Mouse (Mus musculus) embryonic facial prominence, embryonic 13.5 days (tissue): ENCODE data around the gene Ddx52. TPM values are rescaled to one million over a fixed set of nuclear protein-coding genes. Genes with fewer than 3 reads are reported as not detected.

Experiments used
- ATAC-seq: fragments of 200-750 bp; cut with Nextera tagmentation; 2 replicates; pipeline ENCODE4 v1.8.0; 2017; ENCODE audit warnings: low read depth; ENCODE audit not compliant: insufficient number of reproducible peaks, insufficient read depth, low FRiP score, low TSS enrichment
- H3K27ac ChIP-seq: fragments of 300-500 bp; sonication (generic); 2 replicates; pipeline ENCODE4 v1.5.1; 2015; ENCODE audit warnings: moderate library complexity, mild to moderate bottlenecking, inconsistent platforms
- H3K27me3 ChIP-seq: fragments of 300-500 bp; sonication (generic); 2 replicates; pipeline ENCODE4 v1.6.1; 2015; ENCODE audit warnings: mild to moderate bottlenecking, inconsistent platforms
- H3K36me3 ChIP-seq: fragments of 300-500 bp; sonication (generic); 2 replicates; pipeline ENCODE4 v1.6.1; 2015; ENCODE audit warnings: mild to moderate bottlenecking, inconsistent platforms
- H3K4me1 ChIP-seq: fragments of 300-500 bp; sonication (generic); 2 replicates; pipeline ENCODE4 v1.6.1; 2015; ENCODE audit warnings: inconsistent platforms
- H3K4me2 ChIP-seq: fragments of 300-500 bp; sonication (generic); 2 replicates; pipeline ENCODE4 v1.6.1; 2015; ENCODE audit warnings: moderate library complexity, mild to moderate bottlenecking, inconsistent platforms
- H3K4me3 ChIP-seq: fragments of 300-500 bp; sonication (generic); 2 replicates; pipeline ENCODE4 v1.5.1; 2015; ENCODE audit warnings: mild to moderate bottlenecking, inconsistent platforms
- H3K9ac ChIP-seq: fragments of 300-500 bp; sonication (generic); 2 replicates; pipeline ENCODE4 v1.6.1; 2015; ENCODE audit warnings: mild to moderate bottlenecking, inconsistent platforms
- H3K9me3 ChIP-seq: fragments of 300-500 bp; sonication (generic); 2 replicates; pipeline ENCODE4 v1.6.1; 2016; ENCODE audit warnings: inconsistent platforms
- WGBS: fragments of 180-500 bp; shearing (Covaris S2); methylation state at CpG from one replicate; pipeline ENCODE4 v1.1.7; 2015; ENCODE audit warnings: mixed read lengths; 5-methylcytosine and 5-hydroxymethylcytosine counted together
- polyA plus RNA-seq: library from polyadenylated mRNA; unstranded; fragments of >200 nt; fragmentation: Nextera tagmentation; extraction: Ambion mirVana; gene quantifications from 2 replicates; pipeline ENCODE4 v1.2.1, GENCODE M21; 2015

Ddx52 gene
- polyA plus RNA-seq, 1 experiment from 2014 or later, result 42.7 TPM

GRCm38 (mm10) chr11:83932506-83933106 lies 9.3 kb upstream of the Ddx52 start:
- no peak overlapping the region for H3K9ac ChIP-seq
- no peaks in the 10 kb centered on the region for H3K4me1 ChIP-seq
- 79% methylated on average over 10 of the region's 10 CpGs for whole genome bisulfite sequencing
- H3K27ac ChIP-seq, result no peak overlapping the region
- H3K4me3 ChIP-seq, result no peak overlapping the region
- H3K4me2 ChIP-seq, result no peak overlapping the region
- no peak for ATAC-seq
- no peaks in the 10 kb centered on the region for H3K36me3 ChIP-seq
- H3K27me3 ChIP-seq, result peaks cover 5% of the 10 kb centered on the region
- H3K9me3 ChIP-seq, result no peaks in the 10 kb centered on the region

- ATAC-seq, result no peak
- peaks cover 9% of the 10 kb centered on the region for H3K27me3 ChIP-seq
- no peak overlapping the region for H3K4me2 ChIP-seq
- H3K36me3 ChIP-seq, result no peaks in the 10 kb centered on the region
- no peaks in the 10 kb centered on the region for H3K4me1 ChIP-seq
- no peak overlapping the region for H3K9ac ChIP-seq
- no peaks in the 10 kb centered on the region for H3K9me3 ChIP-seq
- H3K27ac ChIP-seq, result no peak overlapping the region
- no peak overlapping the region for H3K4me3 ChIP-seq
- 82% methylated on average over 4 of the region's 4 CpGs for WGBS
Measured at GRCm38 (mm10) chr11:83933376-83933775, 8.5 kb upstream of the Ddx52 start.

GRCm38 (mm10) chr11:83935986-83936665 lies 5.7 kb upstream of the Ddx52 start:
- no peak overlapping the region for H3K9ac ChIP-seq
- 20% methylated on average over 7 of the region's 7 CpGs for WGBS

GRCm38 (mm10) chr11:83938556-83938955 lies 3.3 kb upstream of the Ddx52 start:
- Histone ChIP-seq H3K4me3 (no peak overlapping the region), H3K9ac (no peak overlapping the region), H3K27me3 (peaks cover 16% of the 10 kb centered on the region), H3K4me1 (peaks cover 8% of the 10 kb centered on the region), H3K27ac (no peak overlapping the region), H3K4me2 (no peak overlapping the region), H3K9me3 (no peaks in the 10 kb centered on the region), H3K36me3 (no peaks in the 10 kb centered on the region)
- 74% methylated on average over 8 of the region's 8 CpGs for WGBS
- no peak for ATAC-seq

More at GRCm38 (mm10) chr11:83935986-83936665, 5.7 kb upstream of the Ddx52 start:
- no peaks in the 10 kb centered on the region for H3K9me3 ChIP-seq
- H3K36me3 ChIP-seq, result no peaks in the 10 kb centered on the region
- no peak overlapping the region for H3K4me2 ChIP-seq
- no peak for ATAC-seq
- no peaks in the 10 kb centered on the region for H3K4me1 ChIP-seq
- H3K4me3 ChIP-seq, result no peak overlapping the region
- no peak overlapping the region for H3K27ac ChIP-seq
- peaks cover 16% of the 10 kb centered on the region for H3K27me3 ChIP-seq

GRCm38 (mm10) chr11:83956822-83957221 lies 15.0 kb downstream of the Ddx52 start:
- Histone ChIP-seq H3K4me1 (no peaks in the 10 kb centered on the region), H3K4me2 (no peak overlapping the region), H3K9me3 (no peaks in the 10 kb centered on the region), H3K36me3 (peaks cover 89% of the 10 kb centered on the region), H3K9ac (no peak overlapping the region), H3K27me3 (no peaks in the 10 kb centered on the region), H3K4me3 (no peak overlapping the region), H3K27ac (no peak overlapping the region)
- 89% methylated on average over 2 of the region's 2 CpGs for WGBS
- ATAC-seq, result no peak

GRCm38 (mm10) chr11:83961983-83962382 lies 20.1 kb downstream of the Ddx52 start:
- Histone ChIP-seq H3K36me3 (peaks cover 54% of the 10 kb centered on the region), H3K4me1 (peaks cover 7% of the 10 kb centered on the region; the same call in 1 of the 2 replicates), H3K9me3 (no peaks in the 10 kb centered on the region), H3K4me2 (no peak overlapping the region), H3K4me3 (no peak overlapping the region), H3K27me3 (no peaks in the 10 kb centered on the region), H3K9ac (no peak overlapping the region), H3K27ac (no peak overlapping the region)
- no peak for ATAC-seq
- 91% methylated on average over 3 of the region's 3 CpGs for WGBS

- Histone ChIP-seq H3K27me3 (no peaks in the 10 kb centered on the region), H3K9ac (peak within 1 kb of the TSS; percentile 77), H3K4me2 (peak within 1 kb of the TSS; percentile 68), H3K36me3 (peaks cover 38% of the 10 kb centered on the region), H3K27ac (peak within 1 kb of the TSS; percentile 16; the same call in 1 of the 2 replicates), H3K4me3 (peak within 1 kb of the TSS; percentile 75), H3K9me3 (no peaks in the 10 kb centered on the region), H3K4me1 (peaks cover 11% of the 10 kb centered on the region; the same call in 1 of the 2 replicates)
- peak; percentile 87 for ATAC-seq
- 2% methylated on average over 58 of the region's 76 CpGs for WGBS
Measured at GRCm38 (mm10) chr11:83963991-83964921, 22.4 kb downstream of the Ddx52 start, which contains the start of gene Synrg. Synrg (plus strand) TSS chr11:83964428.

GRCm38 (mm10) chr11:83967436-83968204 lies 25.8 kb downstream of the Ddx52 start:
- Histone ChIP-seq H3K9me3 (no peaks in the 10 kb centered on the region), H3K27ac (no peak overlapping the region), H3K4me1 (peaks cover 11% of the 10 kb centered on the region; the same call in 1 of the 2 replicates), H3K9ac (no peak overlapping the region), H3K4me2 (no peak overlapping the region), H3K36me3 (peaks cover 6% of the 10 kb centered on the region), H3K4me3 (no peak overlapping the region), H3K27me3 (no peaks in the 10 kb centered on the region)
- no peak for ATAC-seq
- 47% methylated on average over 8 of the region's 8 CpGs for WGBS

- ATAC-seq, result no peak
- Histone ChIP-seq H3K4me3 (no peak overlapping the region), H3K9me3 (no peaks in the 10 kb centered on the region), H3K27me3 (no peaks in the 10 kb centered on the region), H3K4me2 (no peak overlapping the region), H3K36me3 (peaks cover 6% of the 10 kb centered on the region), H3K27ac (no peak overlapping the region), H3K9ac (no peak overlapping the region), H3K4me1 (peaks cover 11% of the 10 kb centered on the region; the same call in 1 of the 2 replicates)
- WGBS, result 76% methylated on average over 6 of the region's 6 CpGs
Measured at GRCm38 (mm10) chr11:83968205-83968575, 26.3 kb downstream of the Ddx52 start.

- H3K9ac ChIP-seq, result no peak overlapping the region
- 87% methylated on average over 3 of the region's 3 CpGs for WGBS
- 0 out of 2 replicates have a peak, but pooled peaks cover 8% of the 10 kb centered on the region for H3K4me1 ChIP-seq
Measured at GRCm38 (mm10) chr11:83969040-83969439, 27.2 kb downstream of the Ddx52 start.

More at GRCm38 (mm10) chr11:83969040-83969439, 27.2 kb downstream of the Ddx52 start:
- no peaks in the 10 kb centered on the region for H3K27me3 ChIP-seq
- no peak for ATAC-seq
- H3K36me3 ChIP-seq, result peaks cover 6% of the 10 kb centered on the region
- H3K9me3 ChIP-seq, result no peaks in the 10 kb centered on the region
- no peak overlapping the region for H3K4me3 ChIP-seq
- H3K27ac ChIP-seq, result no peak overlapping the region
- no peak overlapping the region for H3K4me2 ChIP-seq
